Mouse (Mus musculus): ENCODE results near the gene Iscu.
A peak's percentile ranks its signal among the peaks of the same experiment; 100 is the strongest.

The Iscu gene

DNA sequence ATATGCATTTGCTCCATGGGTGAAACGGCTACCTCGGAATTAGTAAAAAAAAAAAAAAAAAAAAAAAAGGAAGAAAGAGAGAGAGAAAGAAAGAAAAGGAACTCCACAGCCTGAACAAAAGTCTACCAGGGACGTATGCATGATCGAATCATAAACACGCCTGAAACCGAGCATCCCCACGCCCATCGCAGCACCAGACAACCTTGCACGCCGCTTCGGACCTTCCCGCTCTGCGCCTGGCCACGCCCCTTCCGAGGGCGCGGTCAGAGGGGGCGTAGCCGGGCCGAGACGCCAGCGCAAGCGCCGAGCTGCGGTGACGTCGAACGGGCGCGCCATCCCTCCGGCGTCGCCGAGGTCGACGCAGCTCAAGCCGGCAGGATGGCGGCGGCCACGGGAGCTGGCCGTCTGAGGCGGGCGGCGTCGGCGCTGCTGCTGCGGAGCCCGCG, at the start of gene Iscu, which contains the start of gene Sart3:
TSS of gene Iscu (plus strand) at position 299 of the 446 bp plus-strand sequence.
TSS of gene Sart3 (minus strand) at position 61 of the 446 bp plus-strand sequence.
- DNase-seq: peak; percentile 96 to 97

DNA sequence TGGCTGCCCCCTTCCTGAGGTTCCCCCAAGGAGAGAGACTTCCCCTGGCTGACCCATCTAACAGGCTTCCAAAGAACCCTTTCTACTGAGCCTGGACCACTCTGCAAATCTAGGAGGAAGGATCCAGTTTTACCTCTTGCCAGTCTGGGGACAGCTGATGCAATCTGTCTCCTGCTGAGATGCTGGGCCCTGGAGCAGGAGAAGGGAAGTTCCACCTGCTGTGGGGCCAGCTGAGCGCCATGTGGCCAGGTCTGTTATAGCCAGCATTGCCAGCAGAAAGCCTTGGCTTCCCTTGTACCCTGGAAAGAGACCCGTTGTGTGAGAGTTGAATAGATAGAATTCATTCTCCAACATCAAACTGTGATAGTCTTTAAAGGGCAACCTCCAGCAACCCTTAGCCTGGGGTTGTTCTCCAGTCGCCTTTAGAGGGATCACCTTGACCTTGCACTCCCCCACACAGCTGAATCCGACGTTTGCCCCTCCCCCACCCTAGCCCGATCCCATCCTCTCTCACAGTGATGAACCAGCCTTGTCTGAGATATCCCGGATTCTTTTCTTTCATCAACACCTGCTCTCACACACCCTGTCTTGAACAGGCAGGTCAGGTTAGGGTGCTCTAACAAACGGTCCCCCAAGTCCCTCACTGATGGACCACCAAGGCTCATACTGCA, 48.8 kb upstream of the Iscu start:
- DNase-seq: no peak

DNA sequence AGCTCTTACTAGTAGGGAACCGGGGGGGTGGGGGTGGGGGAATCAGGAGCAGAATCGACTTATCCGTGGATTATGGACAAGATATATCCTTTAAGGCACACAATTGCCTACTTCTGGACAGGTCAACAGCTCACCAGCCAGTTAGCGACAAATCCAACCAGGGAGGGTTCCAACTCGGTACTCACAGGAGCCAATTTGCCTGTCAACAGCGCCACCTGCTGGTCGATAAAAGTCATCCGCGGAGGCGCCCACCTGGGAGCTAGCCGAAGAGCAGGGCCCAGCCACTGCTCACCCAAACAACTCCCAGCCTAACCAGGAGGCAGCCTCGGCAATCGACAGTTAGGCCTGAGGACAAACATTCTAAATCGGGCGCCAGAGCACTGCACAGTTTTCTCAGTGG, 48.1 kb upstream of the Iscu start, which contains the start of gene 1700069L16Rik:
TSS of gene 1700069L16Rik (minus strand) at position 327 of the 400 bp plus-strand sequence.
- DNase-seq: peak; percentile 70 to 83

DNA sequence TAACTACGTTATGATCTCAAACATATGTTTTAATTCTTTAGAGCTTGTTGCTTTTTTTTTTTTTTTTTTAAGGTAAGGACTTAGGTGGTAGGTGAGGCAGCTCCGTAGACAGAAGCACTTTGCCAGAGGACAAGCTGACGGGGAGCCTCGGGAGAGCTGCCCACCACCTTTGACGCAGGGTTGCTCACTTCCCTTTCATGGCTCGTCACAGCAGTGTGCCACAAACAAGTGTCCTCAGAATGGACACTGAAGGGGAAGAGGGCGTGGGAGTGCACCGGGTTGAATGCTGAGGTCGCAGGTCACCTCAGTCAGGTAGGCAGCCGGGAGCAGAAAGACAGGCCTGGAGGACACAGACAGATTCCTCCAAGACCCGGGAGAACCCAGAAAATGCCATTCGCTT, 47.1 kb upstream of the Iscu start:
- no peak for DNase-seq

DNA sequence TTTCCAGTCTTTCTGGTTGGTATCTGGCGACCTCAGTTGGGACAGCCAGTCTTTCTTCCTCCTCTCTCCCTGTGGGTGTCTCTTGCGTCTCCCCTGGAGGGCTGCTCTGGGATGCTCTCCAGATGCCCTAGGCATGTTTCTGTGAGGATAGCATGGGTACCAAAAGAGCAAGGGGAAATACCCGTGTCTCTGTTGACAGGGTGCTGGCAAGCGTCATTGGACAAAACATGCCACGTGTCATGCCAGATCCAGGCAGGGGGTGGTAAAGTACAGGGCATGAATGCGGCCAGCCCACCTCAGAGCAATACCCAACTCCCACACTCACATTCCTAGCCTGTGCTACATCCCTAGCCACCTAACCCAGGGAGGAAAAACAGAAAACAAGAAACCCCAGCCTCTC, 45.9 kb upstream of the Iscu start:
- DNase-seq: no peak

DNA sequence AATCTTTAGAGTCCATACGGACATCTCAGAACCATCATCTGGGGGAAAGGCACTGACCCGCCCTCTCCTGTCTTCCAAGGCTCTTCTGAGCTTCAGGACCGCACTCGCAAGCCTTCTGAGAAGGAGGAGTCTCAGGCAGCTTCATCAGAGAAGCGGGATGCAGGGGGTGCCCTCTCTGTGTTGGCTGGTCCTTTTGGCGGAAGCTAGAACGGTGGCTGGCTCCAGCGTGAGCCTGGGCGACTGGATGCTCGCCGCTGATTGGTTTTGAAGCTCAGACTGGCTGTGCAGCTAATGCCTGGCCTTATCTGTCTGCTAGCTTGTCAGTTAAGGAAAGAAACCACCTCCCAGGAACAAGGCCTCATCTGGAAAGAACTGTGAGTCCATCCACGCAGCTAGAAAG, 45.3 kb upstream of the Iscu start:
- no peak for DNase-seq

DNA sequence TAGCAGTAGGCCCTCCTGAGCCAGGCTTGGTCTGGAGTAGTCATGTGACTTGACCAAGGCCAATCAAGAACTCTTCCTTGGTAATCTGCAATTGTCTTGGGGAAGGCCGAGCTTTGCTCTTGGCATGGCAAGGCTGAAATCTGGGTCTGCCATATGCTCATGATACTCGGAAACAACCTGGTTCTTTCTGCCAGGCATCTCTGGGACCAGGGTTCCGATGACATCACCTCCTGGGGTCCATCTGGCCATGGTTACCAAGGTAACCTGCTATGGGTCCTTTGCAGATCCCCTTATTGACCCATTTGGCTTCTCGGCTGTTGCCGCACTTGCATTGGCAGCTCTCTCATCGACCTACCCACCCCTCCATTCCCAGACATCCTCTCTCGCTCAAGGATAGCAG, 44.5 kb upstream of the Iscu start:
- no peak for DNase-seq

DNA sequence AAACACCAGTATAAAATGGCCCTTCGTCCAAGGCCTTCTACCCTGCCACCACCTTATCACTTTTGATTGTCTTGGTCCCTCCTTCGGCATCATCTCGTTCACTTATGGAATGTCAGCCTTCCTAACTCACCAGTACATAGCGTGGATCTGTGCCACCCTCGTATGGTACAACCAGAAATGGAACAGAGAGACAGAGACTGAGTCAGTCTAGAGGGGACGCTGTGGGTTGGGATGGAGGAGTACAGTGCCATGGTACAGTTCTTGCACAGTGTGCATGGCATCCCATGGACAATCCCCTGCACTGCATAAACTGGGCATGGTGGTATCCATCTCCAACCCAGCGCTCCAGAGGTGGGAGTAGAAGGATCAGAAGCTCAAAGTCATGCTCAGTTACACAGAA, 43.9 kb upstream of the Iscu start:
- DNase-seq: no peak

DNA sequence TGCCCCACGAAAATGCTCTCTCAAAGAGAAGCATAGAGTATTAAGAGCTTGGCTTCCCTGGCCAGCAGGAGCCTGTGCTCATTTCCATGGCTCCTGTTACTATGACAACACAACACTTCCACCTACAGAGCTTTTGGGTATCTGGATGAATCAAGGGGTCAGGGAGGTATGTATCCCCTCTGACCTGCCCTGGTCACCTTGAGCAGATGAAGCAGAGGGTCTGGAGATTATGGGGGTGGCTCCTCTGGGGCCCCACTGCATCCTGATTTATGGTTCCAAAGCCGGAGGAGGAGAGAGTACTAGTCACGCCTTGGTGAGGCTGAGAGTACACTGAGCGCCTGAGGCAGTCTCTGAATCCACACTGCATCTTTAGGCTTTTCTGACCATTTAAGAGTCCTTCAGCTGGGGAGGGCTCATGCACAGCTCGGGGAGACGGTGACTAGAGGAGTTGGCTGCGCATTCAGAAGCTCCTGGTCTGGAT, 41.9 kb upstream of the Iscu start:
- no peak for DNase-seq

DNA sequence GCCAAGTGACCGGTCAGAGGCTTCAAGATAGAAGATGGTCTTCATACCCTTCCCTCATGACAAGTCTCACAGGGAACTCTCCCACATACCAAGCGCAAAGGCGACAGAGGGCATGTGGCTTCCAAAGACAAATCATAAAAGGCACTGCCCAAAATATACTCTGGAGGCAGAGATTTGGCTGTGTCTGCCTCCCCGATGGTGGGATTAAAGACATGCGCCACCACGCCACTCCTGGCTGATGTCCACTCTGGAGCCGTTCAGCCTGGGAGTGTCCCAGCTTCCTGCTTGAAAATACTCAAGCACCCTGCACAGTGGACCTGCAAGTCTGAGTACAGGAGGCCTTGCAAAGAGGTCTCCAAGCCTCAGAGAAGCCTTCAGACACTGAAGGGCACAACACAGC, 41.4 kb upstream of the Iscu start:
- DNase-seq: no peak

DNA sequence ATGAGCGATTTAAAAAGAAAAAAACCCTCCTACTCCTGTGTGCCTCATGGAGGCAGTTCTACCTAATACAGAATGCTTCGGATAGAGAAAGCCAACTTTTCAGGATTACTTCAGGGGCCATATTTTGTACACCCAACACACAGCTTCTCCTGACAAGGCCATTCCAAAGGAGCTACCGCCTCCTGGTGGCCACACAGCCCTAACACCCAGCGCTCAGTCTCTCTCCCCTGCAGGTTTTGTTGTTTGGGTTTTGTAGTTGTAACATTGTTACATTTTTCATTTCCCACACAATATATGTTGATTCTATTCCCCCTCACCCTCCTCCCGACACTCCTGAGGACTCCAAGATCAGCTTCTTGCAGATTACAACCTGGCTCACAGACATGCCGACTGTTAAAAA, 40.4 kb upstream of the Iscu start:
- DNase-seq: peak in 1 of 2 experiments; percentile 58

DNA sequence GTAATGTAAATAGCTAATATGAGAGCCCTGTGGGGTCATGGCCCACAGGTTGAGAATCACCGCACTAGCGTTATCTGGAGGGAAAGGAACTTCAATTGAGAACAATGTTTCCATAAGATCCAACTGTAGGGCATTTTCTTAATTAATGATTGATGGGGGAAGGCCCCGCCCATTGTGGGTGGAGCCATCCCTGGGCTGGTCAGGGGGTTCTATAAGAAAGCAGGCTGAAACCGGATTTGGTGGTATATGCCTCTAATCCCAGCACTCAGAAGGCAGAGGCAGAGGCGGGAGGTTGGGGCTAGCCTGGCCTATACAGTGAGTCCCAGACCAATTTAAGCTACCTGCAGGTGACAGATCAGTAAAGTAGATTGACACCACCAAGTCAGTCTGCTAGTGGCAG, 38.2 kb upstream of the Iscu start:
- no peak for DNase-seq

DNA sequence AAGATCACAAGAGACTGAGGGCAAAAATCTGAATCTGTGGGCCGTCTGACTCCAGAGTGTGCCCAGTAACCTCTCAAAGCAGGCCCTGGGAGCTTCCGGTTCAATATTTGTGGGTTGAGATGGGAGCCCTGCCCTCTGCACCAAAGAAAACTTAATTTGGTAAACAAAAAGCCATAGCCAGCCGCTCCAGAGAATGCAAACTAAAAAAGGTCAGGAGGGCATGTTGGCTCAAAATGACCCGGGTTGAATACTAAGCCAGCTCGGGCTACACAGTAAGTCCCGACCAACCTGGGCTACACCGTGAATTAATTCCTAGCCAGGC, 37.6 kb upstream of the Iscu start:
- DNase-seq: no peak

DNA sequence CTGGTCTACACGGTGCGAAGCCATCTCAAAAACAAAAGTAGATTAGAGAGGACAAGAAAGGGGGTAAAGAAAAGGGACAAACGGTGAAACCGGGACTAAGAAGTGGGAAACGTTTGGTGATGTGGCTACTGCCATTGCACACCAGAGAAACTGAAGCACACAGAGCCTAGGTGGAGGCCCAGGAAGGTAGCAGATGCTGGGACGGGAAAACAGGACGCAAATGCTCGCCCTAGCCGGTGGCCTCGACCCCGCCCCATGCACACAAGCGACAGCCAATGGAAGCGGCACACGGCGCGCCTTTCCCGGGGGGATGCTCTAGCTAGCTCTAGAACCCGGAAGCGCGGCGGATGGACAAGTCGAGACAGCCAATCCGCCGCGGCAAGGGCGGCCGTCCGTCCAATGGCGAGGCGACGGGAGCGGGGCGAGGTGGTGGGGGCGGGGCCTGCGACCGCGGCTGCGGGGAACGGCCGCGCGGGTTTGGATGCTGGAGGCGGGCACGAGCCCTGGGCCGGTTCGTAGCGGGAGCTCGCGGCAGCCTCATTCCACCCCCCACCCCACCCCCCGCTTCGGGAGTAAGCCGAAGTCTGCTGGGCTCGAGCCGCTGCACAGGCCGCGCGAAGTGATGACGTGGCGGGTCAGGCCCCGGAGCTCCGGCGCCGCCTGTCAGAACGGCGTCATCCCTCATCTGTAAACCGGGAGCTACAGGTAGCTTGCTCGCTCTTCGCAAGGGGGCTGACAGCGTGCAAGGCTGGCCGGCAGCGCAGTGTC, 37.0 kb upstream of the Iscu start, which contains the start of gene Ficd:
TSS of gene Ficd (plus strand) at position 459 of the 768 bp plus-strand sequence.
- DNase-seq: peak; percentile 94 to 97

DNA sequence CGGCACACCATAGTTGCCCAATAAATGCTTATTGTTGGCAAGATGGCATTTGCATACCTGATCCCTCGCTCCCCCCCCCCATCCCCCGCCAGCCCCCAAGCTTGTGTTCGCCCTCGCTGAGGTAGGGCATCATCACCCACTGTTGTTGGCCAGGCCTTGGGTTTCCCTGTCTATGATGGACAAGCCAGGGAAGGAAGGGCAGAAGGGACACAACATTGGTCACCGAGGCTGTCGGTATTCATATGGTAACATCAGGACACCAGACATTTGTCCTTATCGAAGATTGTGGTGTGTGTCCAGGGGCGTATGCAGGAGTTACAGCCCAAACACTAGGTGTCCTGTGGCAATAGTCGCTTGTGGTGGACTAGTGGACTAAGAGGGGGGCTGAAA, 36.4 kb upstream of the Iscu start:
- no peak for DNase-seq

DNA sequence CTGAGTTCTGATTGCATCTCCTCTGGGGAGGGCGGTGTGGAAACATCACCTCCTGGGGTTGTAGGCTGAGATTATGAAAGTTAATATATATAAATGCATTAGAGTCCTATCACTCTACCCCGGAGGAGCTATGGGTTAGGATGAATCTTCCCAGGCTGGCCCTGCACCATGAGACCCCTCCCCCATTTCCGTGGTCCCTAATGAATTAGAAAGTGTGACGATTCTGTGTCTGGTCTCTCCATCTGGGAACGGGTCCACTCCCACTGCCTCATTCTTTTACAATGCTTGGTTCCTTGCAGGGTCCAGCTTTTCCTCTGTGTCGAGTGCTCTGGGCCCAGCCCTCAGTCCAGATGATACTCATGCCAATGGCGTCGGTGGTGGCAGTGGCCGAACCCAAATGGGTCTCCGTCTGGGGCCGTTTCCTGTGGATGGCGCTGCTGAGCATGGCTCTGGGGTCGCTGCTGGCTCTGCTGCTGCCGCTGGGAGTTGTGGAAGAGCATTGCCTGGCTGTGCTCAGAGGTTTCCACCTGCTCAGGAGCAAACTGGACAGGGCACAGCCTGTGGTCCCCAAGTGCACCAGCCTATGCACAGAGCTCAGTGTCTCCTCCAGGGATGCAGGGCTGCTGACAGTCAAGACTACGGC, 35.9 kb upstream of the Iscu start:
- DNase-seq: peak in 1 of 2 experiments; percentile 29

DNA sequence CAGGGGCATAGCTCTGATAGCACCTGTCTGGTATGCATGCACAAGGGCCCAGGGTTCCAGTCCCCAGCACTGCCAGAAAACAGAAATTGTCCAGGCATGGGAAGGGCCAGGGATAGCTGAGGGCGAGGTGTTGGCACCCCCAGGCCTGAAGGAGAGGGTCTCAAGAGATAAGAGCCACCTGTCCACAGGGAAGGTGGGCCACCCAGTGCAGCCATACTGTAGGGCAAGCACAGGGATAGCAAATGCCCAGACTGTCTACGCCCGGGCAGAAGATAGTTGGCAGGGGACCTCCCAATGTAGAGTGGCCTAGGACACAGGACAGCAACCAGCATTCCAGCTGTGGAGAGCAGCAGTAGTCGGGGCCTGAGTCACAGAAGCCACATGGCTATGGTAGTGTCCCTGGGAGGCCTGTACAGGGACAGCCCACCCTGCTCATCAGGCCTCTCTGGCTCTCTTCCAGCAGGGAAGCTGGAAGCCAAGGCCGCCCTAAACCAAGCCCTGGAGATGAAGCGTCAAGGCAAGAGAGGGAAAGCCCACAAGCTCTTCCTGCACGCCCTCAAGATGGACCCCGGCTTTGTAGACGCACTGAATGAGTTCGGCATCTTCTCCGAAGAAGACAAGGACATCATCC, 34.8 kb upstream of the Iscu start:
- no peak for DNase-seq

DNA sequence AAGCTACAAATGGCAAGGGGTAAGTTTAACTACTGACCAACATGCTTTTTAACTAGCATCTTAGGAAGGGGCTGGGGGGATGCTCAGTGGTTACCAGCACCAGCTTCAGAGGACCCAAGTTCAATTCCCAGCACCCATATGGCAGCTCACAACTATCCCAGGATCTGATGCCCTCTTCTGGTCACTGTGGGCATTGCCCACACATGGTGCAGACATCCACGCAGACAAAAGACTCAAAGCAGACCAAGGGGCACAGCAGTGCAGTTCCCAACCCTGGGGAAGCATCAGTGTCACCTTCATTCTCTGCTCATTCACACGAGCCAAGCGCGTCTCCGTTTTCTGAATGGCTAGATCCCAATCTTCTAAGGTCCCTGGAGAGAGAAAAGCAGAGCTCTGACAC, 24.9 kb upstream of the Iscu start:
- no peak for DNase-seq

DNA sequence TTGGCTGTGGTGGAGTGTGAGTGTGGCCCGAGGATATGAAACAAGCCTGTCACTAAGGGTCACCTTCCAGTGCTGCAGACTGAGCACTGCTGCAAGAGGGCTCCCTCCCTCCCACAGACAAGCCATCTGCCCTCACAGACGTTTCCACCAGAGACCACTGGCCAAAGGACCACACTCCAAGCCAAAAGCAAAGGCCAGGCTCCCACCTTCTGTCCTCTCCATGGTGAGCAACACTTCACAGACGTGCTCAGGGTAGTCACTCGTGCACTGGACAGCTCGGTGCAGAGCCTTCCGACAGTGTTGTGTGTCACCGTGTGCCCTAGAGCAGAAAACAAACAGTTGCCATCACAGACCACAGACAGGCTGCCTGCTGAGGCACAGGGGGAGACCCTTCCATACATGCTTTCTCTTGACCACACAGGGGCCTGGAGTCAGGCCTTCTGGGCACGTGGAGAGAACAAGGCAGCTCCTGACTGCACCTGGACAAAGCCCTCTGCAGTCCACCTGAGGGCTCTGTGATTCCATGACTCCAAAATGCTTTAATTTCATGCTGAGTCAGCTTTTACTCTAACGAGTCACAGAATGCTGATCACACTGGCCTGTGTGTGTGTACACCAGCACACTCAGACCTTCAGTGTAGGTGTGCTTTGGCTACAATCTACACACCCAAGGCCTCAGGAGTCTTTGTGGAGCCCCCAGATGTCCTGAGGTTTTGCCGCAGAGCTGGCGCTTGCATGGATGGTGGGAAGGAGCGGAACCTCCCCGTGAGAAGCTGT, 23.8 kb upstream of the Iscu start:
- DNase-seq: no peak

DNA sequence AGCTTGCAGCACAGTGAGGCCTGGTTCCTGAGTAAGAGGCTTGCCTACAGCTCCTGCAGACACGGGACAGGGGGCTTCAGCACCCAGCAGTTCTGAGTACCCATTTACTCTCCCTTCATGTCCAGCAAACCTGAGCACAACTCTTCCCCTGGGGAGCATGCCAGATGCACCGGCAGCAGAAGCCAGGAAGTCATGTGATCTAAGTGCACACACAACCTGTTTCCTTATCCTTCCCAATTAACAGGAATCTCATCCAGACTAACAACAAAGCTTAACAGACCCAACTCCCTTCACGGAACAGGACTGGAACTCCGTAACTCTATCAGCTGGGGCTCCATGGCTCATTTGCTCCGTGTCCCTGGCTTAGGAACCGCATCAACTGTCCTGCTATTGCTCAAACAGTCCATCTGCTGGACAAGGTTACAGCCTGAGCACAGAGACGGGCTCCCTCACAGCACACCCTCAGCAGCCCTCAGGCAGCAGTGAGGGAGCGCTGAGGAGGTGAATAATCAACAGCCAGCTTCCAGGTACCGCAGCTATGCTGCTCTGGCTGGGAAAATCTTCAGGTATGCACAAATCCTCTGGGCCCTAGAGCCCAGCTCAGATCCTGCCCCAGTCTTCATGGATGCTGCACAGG, 20.9 kb upstream of the Iscu start:
- no peak for DNase-seq

DNA sequence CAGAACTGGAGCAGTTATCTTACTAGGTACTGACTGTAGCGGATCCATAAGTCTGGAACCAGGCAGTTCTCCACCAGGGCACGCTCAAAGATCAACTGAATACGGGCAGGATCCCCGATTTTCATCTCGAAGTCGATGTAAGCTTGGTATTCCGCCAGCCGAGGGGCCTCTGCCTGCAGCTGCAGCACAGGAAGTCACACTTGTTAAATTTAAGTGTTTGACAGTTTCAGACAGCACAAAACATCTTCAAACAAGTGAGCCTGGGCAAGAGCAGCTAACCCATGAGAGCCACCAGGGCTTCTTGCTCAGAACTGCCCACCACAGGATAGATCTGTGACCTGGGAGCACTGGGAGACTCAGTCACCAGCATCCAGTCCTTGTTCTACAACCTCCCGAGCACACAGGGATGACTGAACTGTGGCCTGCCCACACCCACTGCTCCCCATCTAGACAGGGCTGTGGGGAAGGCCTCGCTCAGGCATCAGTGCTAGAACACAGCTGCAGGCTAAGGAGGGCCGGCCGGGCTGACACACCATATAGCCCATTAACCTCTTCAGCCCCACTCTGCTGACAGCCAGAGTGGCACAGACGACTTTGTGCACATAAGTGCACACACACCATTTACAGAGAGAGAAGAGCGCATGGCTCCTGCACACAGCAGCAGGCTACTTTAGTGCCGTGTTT, 17.1 kb upstream of the Iscu start:
- DNase-seq: peak in 1 of 2 experiments; percentile 66

Measured in lung, postnatal 4 days (tissue).